Mouse (Mus musculus) activated CD4-positive, CD25-positive, alpha-beta regulatory T cell, adult 9 weeks (primary cell): ENCODE data around the gene BC048562. TPM values are rescaled to one million over a fixed set of nuclear protein-coding genes. Genes with fewer than 3 reads are reported as not detected.

ENCODE experiments used
- polyA plus RNA-seq: library from polyadenylated mRNA; unstranded; fragments of 100-300 nt; shearing (Covaris generic); gene quantifications from one replicate; pipeline ENCODE4 v1.2.1, GENCODE M21; 2017

BC048562 gene
- polyA plus RNA-seq = not detected

GRCm38 (mm10) chr9:108436182-108436581 is at the start of gene BC048562:
Gene BC048562 (plus strand): TSS chr9:108436482.

GRCm38 (mm10) chr9:108392676-108393075 is 43.6 kb upstream of the BC048562 start, which contains the start of gene 1700102P08Rik:
Gene 1700102P08Rik (plus strand): TSS chr9:108392805.

GRCm38 (mm10) chr9:108428384-108428783 is 7.9 kb upstream of the BC048562 start, which contains the start of gene Ccdc36:
Gene Ccdc36 (minus strand): TSS chr9:108428484.

GRCm38 (mm10) chr9:108460319-108461178 is 24.3 kb downstream of the BC048562 start, which contains the start of gene Ccdc71:
Gene Ccdc71 (plus strand): TSS chr9:108460527.

GRCm38 (mm10) chr9:108461181-108461631 is 24.9 kb downstream of the BC048562 start, which contains the start of gene Klhdc8b:
Gene Klhdc8b (minus strand): TSS chr9:108461581.

GRCm38 (mm10) chr9:108479721-108480351 is 43.6 kb downstream of the BC048562 start, which contains the start of gene Lamb2:
Gene Lamb2 (plus strand): TSS chr9:108479736.

GRCm38 (mm10) chr9:108490559-108491285 is 54.4 kb downstream of the BC048562 start, which contains the start of gene Usp19:
Gene Usp19 (plus strand): TSS chr9:108490602.

Other genes with a start within 250 kb of the BC048562 start
- gene Bsn, start 246.1 kb upstream of the BC048562 start, polyA plus RNA-seq = 0.81 TPM
- gene Dag1, start 172.5 kb upstream of the BC048562 start, polyA plus RNA-seq = 6.7 TPM
- 2.3 TPM for gene Nicn1, start 146.1 kb upstream of the BC048562 start, polyA plus RNA-seq
- gene Amt, start 139.6 kb upstream of the BC048562 start, polyA plus RNA-seq = 0.56 TPM
- gene Rhoa, start 130.4 kb upstream of the BC048562 start, polyA plus RNA-seq = 391 TPM
- 17.6 TPM for gene Tcta, start 130.3 kb upstream of the BC048562 start, polyA plus RNA-seq
- gene Gpx1, start 97.6 kb upstream of the BC048562 start, polyA plus RNA-seq = 741 TPM
- gene Usp4, start 88.6 kb upstream of the BC048562 start, polyA plus RNA-seq = 160 TPM
- gene 1700102P08Rik, start 43.7 kb upstream of the BC048562 start, polyA plus RNA-seq = 4.3 TPM
- not detected for gene Ccdc36, start 8.0 kb upstream of the BC048562 start, polyA plus RNA-seq
- gene Ccdc71, start 24.0 kb downstream of the BC048562 start, polyA plus RNA-seq = 54.7 TPM
- gene Klhdc8b, start 25.1 kb downstream of the BC048562 start, polyA plus RNA-seq = 5.2 TPM
- 0.20 TPM for gene Lamb2, start 43.3 kb downstream of the BC048562 start, polyA plus RNA-seq
- 169 TPM for gene Usp19, start 54.1 kb downstream of the BC048562 start, polyA plus RNA-seq
- gene Qars, start 71.2 kb downstream of the BC048562 start, polyA plus RNA-seq = 111 TPM
- gene Qrich1, start 80.3 kb downstream of the BC048562 start, polyA plus RNA-seq = 148 TPM
- 103 TPM for gene Impdh2, start 123.8 kb downstream of the BC048562 start, polyA plus RNA-seq
- gene Ndufaf3, start 131.0 kb downstream of the BC048562 start, polyA plus RNA-seq = 79.9 TPM
- gene Dalrd3, start 133.4 kb downstream of the BC048562 start, polyA plus RNA-seq = 158 TPM
- gene Wdr6, start 142.3 kb downstream of the BC048562 start, polyA plus RNA-seq = 99.9 TPM
- 16.5 TPM for gene P4htm, start 161.2 kb downstream of the BC048562 start, polyA plus RNA-seq
- 72.9 TPM for gene Arih2, start 212.9 kb downstream of the BC048562 start, polyA plus RNA-seq
- gene Slc25a20, start 225.6 kb downstream of the BC048562 start, polyA plus RNA-seq = 57.1 TPM